Mouse (Mus musculus): ENCODE results near the gene Lrrc4. TPM values are rescaled to one million over a fixed set of nuclear protein-coding genes. Genes with fewer than 3 reads are reported as not detected.

Gene Lrrc4
- polyA plus RNA-seq, 1 experiment from 2014 or later: 4.6 TPM

GRCm38 (mm10) chr6:28852342-28852741, 20.8 kb upstream of the Lrrc4 start:
- Histone ChIP-seq H3K4me3 (no peak overlapping the region), H3K27me3 (no peaks in the 10 kb centered on the region), H3K4me1 (peaks cover 58% of the 10 kb centered on the region), H3K27ac (no peak overlapping the region), H3K9ac (no peak overlapping the region), H3K9me3 (replicated peaks) (no peaks in the 10 kb centered on the region), H3K36me3 (no peaks in the 10 kb centered on the region), H3K4me2 (replicated peaks) (no peak overlapping the region)
- 74% methylated on average over 7 of the region's 7 CpGs for WGBS
- ATAC-seq (ENCODE audit: low FRiP score): no peak

DNA sequence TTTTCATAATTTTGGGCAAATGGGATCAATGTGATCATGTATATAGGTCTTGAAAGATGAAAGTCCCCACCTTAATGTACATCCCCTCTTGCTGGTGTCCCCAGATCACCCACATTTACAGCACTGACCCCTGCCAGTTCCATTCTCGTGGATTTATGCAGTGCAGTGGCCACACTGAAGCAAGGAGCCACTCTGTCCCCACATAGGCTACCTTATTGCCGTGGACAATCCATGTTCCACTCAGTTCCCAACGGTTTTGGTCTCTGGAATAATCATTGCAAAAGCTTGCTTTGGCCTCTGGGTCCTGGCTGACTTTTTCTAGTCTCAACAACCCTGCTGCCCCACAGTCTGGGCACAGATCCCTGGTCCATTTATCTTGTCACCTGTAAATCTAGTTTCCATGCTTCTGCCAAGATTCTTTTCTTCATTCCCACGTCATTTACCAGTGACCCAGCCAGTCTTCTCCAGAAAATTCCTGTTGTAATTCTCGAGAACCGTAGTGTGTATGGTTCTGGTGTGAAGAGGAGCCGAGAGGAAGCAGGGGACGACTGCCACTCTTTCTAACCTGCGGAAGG, 18.9 kb upstream of the Lrrc4 start:
- Histone ChIP-seq H3K9ac (no peak overlapping the region), H3K27ac (no peak overlapping the region), H3K4me2 (replicated peaks) (no peak overlapping the region), H3K36me3 (no peaks in the 10 kb centered on the region), H3K4me3 (no peak overlapping the region), H3K9me3 (replicated peaks) (no peaks in the 10 kb centered on the region), H3K4me1 (peaks cover 53% of the 10 kb centered on the region), H3K27me3 (no peaks in the 10 kb centered on the region)
- WGBS: 90% methylated on average over 9 of the region's 9 CpGs
- ATAC-seq (ENCODE audit: low FRiP score): no peak

GRCm38 (mm10) chr6:28849317-28849716, 17.8 kb upstream of the Lrrc4 start:
- peak overlapping the region; percentile 64; the same call in 1 of the 2 replicates for H3K27ac ChIP-seq
- no peak overlapping the region for H3K9ac ChIP-seq
- no peak overlapping the region for H3K4me2 ChIP-seq (replicated peaks)
- H3K9me3 ChIP-seq (replicated peaks): no peaks in the 10 kb centered on the region
- peaks cover 48% of the 10 kb centered on the region for H3K4me1 ChIP-seq
- peak; percentile 33; the same call in 1 of the 2 replicates for ATAC-seq (ENCODE audit: low FRiP score)
- H3K36me3 ChIP-seq: no peaks in the 10 kb centered on the region
- WGBS: 49% methylated on average over 3 of the region's 3 CpGs
- no peak overlapping the region for H3K4me3 ChIP-seq
- H3K27me3 ChIP-seq: no peaks in the 10 kb centered on the region

- H3K4me3 ChIP-seq: no peak overlapping the region
- no peaks in the 10 kb centered on the region for H3K36me3 ChIP-seq
- H3K27me3 ChIP-seq: no peaks in the 10 kb centered on the region
- no peaks in the 10 kb centered on the region for H3K9me3 ChIP-seq (replicated peaks)
- WGBS: 50% methylated on average over 9 of the region's 9 CpGs
- H3K9ac ChIP-seq: no peak overlapping the region
- H3K27ac ChIP-seq: peak overlapping the region; percentile 64
- ATAC-seq (ENCODE audit: low FRiP score): peak; percentile 35; the same call in 1 of the 2 replicates
- H3K4me1 ChIP-seq: peaks cover 44% of the 10 kb centered on the region
- H3K4me2 ChIP-seq (replicated peaks): no peak overlapping the region
These were observed 17.3 kb upstream of the Lrrc4 start for GRCm38 (mm10) chr6:28848891-28849290.

- peaks cover 39% of the 10 kb centered on the region for H3K4me1 ChIP-seq
- WGBS: 72% methylated on average over 6 of the region's 6 CpGs
These were observed 16.8 kb upstream of the Lrrc4 start for GRCm38 (mm10) chr6:28848285-28848794.

GRCm38 (mm10) chr6:28847616-28848015, 16.1 kb upstream of the Lrrc4 start:
- Histone ChIP-seq H3K36me3 (no peaks in the 10 kb centered on the region), H3K27me3 (no peaks in the 10 kb centered on the region), H3K9ac (no peak overlapping the region), H3K4me2 (replicated peaks) (no peak overlapping the region), H3K27ac (no peak overlapping the region), H3K9me3 (replicated peaks) (no peaks in the 10 kb centered on the region), H3K4me3 (no peak overlapping the region), H3K4me1 (peaks cover 40% of the 10 kb centered on the region)
- WGBS: 73% methylated on average over 6 of the region's 6 CpGs
- no peak for ATAC-seq (ENCODE audit: low FRiP score)

More at GRCm38 (mm10) chr6:28848285-28848794, 16.8 kb upstream of the Lrrc4 start:
- no peaks in the 10 kb centered on the region for H3K36me3 ChIP-seq
- no peak overlapping the region for H3K9ac ChIP-seq
- H3K9me3 ChIP-seq (replicated peaks): no peaks in the 10 kb centered on the region
- no peak overlapping the region for H3K4me3 ChIP-seq
- ATAC-seq (ENCODE audit: low FRiP score): no peak
- no peak overlapping the region for H3K27ac ChIP-seq
- no peaks in the 10 kb centered on the region for H3K27me3 ChIP-seq
- H3K4me2 ChIP-seq (replicated peaks): no peak overlapping the region

- Histone ChIP-seq H3K9me3 (replicated peaks) (no peaks in the 10 kb centered on the region), H3K4me3 (no peak overlapping the region), H3K4me1 (peaks cover 48% of the 10 kb centered on the region), H3K36me3 (no peaks in the 10 kb centered on the region), H3K27ac (no peak overlapping the region), H3K9ac (no peak overlapping the region), H3K27me3 (no peaks in the 10 kb centered on the region), H3K4me2 (replicated peaks) (no peak overlapping the region)
- 63% methylated on average over 4 of the region's 4 CpGs for WGBS
- no peak for ATAC-seq (ENCODE audit: low FRiP score)
These were observed 14.1 kb upstream of the Lrrc4 start for GRCm38 (mm10) chr6:28845610-28846009.

GRCm38 (mm10) chr6:28842375-28843276, 11.1 kb upstream of the Lrrc4 start:
- H3K4me2 ChIP-seq (replicated peaks): no peak overlapping the region
- H3K27ac ChIP-seq: peak overlapping the region; percentile 71
- H3K9ac ChIP-seq: no peak overlapping the region
- H3K4me1 ChIP-seq: peaks cover 30% of the 10 kb centered on the region
- H3K36me3 ChIP-seq: no peaks in the 10 kb centered on the region
- no peaks in the 10 kb centered on the region for H3K9me3 ChIP-seq (replicated peaks)
- ATAC-seq (ENCODE audit: low FRiP score): peak; percentile 84
- H3K4me3 ChIP-seq: no peak overlapping the region
- 26% methylated on average over 4 of the region's 4 CpGs for WGBS
- no peaks in the 10 kb centered on the region for H3K27me3 ChIP-seq

GRCm38 (mm10) chr6:28841569-28841968, 10.0 kb upstream of the Lrrc4 start:
- no peaks in the 10 kb centered on the region for H3K27me3 ChIP-seq
- H3K36me3 ChIP-seq: no peaks in the 10 kb centered on the region
- H3K4me2 ChIP-seq (replicated peaks): no peak overlapping the region
- ATAC-seq (ENCODE audit: low FRiP score): no peak
- no peak overlapping the region for H3K4me3 ChIP-seq
- 88% methylated on average over 3 of the region's 3 CpGs for WGBS
- peak overlapping the region; percentile 71 for H3K27ac ChIP-seq
- no peaks in the 10 kb centered on the region for H3K9me3 ChIP-seq (replicated peaks)
- H3K9ac ChIP-seq: no peak overlapping the region
- H3K4me1 ChIP-seq: peaks cover 27% of the 10 kb centered on the region

DNA sequence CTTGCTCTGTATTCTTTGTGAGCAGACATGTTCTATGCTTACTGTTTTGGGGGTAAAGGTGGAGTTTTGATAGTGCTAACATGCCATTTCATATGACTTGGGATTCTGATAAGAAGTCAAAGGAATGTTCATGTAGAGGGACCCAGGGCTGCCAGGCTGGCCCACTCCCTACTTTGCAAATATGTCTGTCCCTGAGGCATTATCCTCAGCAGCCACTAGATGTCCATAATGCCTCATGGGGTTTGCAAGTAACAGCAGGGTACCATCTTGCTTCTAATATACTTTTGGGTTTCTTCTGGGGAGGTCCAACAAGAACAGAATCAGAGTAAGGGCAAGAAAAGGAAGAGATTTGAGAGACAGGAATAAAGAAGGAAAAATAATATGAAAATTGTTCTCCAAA, 5.1 kb upstream of the Lrrc4 start:
- Histone ChIP-seq H3K27me3 (no peaks in the 10 kb centered on the region), H3K4me2 (replicated peaks) (no peak overlapping the region), H3K9me3 (replicated peaks) (no peaks in the 10 kb centered on the region), H3K27ac (no peak overlapping the region), H3K9ac (no peak overlapping the region), H3K4me1 (peaks cover 11% of the 10 kb centered on the region), H3K36me3 (no peaks in the 10 kb centered on the region), H3K4me3 (no peak overlapping the region)
- no peak for ATAC-seq (ENCODE audit: low FRiP score)

DNA sequence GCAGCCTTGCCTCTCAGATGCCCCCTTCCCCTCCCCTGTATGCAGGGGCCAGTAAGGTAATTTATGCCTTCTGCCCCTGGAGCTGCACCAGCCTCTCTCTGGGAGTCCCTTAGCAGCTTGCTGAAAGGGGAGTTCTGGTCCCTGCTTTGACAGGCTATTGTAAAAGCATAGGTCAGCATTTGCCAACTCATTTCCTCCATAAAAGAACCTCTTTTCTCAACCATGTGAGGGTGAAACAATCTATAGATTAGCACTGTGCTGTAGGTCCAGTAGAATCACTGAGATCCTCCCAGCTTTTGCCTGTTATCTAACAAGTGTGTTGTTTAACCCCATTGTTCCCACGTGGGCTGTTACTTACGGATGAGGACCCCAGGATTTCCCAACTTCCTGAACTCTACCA, 2.5 kb upstream of the Lrrc4 start:
- Histone ChIP-seq H3K27me3 (peaks cover 12% of the 10 kb centered on the region), H3K4me2 (replicated peaks) (peak overlapping the region; percentile 97), H3K9ac (peak overlapping the region; percentile 92), H3K36me3 (no peaks in the 10 kb centered on the region), H3K27ac (no peak overlapping the region), H3K4me1 (peaks cover 33% of the 10 kb centered on the region), H3K4me3 (peak overlapping the region; percentile 80), H3K9me3 (replicated peaks) (no peaks in the 10 kb centered on the region)
- WGBS: 28% methylated on average over 2 of the region's 2 CpGs
- no peak for ATAC-seq (ENCODE audit: low FRiP score)

GRCm38 (mm10) chr6:28833380-28833822, 1.9 kb upstream of the Lrrc4 start:
- Histone ChIP-seq H3K9me3 (replicated peaks) (no peaks in the 10 kb centered on the region), H3K4me2 (replicated peaks) (peak overlapping the region; percentile 97), H3K27me3 (peaks cover 12% of the 10 kb centered on the region), H3K4me3 (peak overlapping the region; percentile 80), H3K9ac (peak overlapping the region; percentile 92), H3K36me3 (no peaks in the 10 kb centered on the region), H3K27ac (peak overlapping the region; percentile 95), H3K4me1 (peaks cover 38% of the 10 kb centered on the region)
- ATAC-seq (ENCODE audit: low FRiP score): peak; percentile 76
- 2% methylated on average over 38 of the region's 43 CpGs for WGBS

All from hindbrain, embryonic 12.5 days (tissue).